Mouse (Mus musculus) ES-E14 (cell line): Measurements from ENCODE around the gene Tenm3.

Experiments used
- CHD2 ChIP-seq: IDR thresholded peaks from 2 replicates; pipeline ENCODE4 v1.6.1; 2014; ENCODE audit warnings: mild to moderate bottlenecking, low read depth, low read length, inconsistent platforms
- ZNF384 ChIP-seq: IDR thresholded peaks from 2 replicates; pipeline ENCODE4 v1.6.1; 2012; ENCODE audit warnings: low read depth, low read length, inconsistent platforms

DNA sequence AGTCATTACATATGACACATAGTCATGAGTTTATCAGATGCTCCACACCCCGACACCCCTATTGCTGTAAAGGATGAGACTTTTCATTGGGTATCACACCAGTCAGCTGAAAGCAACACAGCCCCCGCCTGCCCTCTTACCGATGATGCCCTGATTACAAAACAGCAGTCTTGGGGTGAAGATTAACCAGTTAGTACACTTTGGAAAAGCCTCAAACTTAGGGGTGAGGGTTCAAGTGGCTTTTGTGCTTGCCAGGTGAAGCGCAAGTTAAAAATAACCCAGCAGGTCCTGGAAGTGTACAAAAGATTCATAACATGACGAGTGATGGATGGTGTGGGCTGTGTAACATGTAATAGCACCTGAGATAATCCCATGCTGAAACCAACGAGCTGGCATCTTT is 113.0 kb downstream of the Tenm3 start:
- TF ChIP-seq CHD2 (no peak), ZNF384 (no peak)
